ENCODE assay signal across 8 mouse cellular contexts in genomic region chr8:124663112-124663873, GRCm38 (mm10). TPM values are rescaled to one million over a fixed set of nuclear protein-coding genes. Genes with fewer than 3 reads are reported as not detected.
DNase-seq lines count a peak whose midpoint lies in the region; ATAC-seq and TF ChIP-seq lines count a peak whose summit lies in the region.

TSS of gene 2310022B05Rik (minus strand) at chr8:124663369.

- H3K4me2 ChIP-seq in embryonic facial prominence, embryonic 13.5 days: peak within 1 kb of the TSS; percentile 83
- H3K4me2 ChIP-seq in limb, embryonic 11.5 days (ENCODE audit: low read depth, severe bottlenecking): peak within 1 kb of the TSS; percentile 57
- peak within 1 kb of the TSS; percentile 80 for H3K4me2 ChIP-seq in midbrain, embryonic 13.5 days (replicated peaks)

- peak within 1 kb of the TSS; percentile 85 for H3K4me3 ChIP-seq in embryonic facial prominence, embryonic 13.5 days
- peak within 1 kb of the TSS; percentile 62 for H3K4me3 ChIP-seq in kidney, adult 2 months (ENCODE audit: insufficient read depth, low read depth, low read length)
- H3K4me3 ChIP-seq in limb, embryonic 11.5 days (ENCODE audit: low read depth, low read length): peak within 1 kb of the TSS; percentile 66
- H3K4me3 ChIP-seq in midbrain, embryonic 13.5 days (replicated peaks): peak within 1 kb of the TSS; percentile 88
- peak within 1 kb of the TSS; percentile 91 for H3K4me3 ChIP-seq in small intestine, adult 2 months (ENCODE audit: low read depth, low read length)

- H3K27me3 ChIP-seq in embryonic facial prominence, embryonic 13.5 days: no peaks in the 10 kb centered on the region
- H3K27me3 ChIP-seq in kidney, adult 2 months (replicated peaks; ENCODE audit: control insufficient read depth, insufficient read depth, low read length): no peaks in the 10 kb centered on the region
- no peaks in the 10 kb centered on the region for H3K27me3 ChIP-seq in limb, embryonic 11.5 days (ENCODE audit: control insufficient read depth, insufficient read depth, low read length)
- H3K27me3 ChIP-seq in midbrain, embryonic 13.5 days: no peaks in the 10 kb centered on the region
- no peaks in the 10 kb centered on the region for H3K27me3 ChIP-seq in small intestine, adult 2 months (ENCODE audit: control insufficient read depth, insufficient read depth, low read length)

- WGBS in embryonic facial prominence, embryonic 13.5 days: under 1% methylated on average over 41 of the region's 69 CpGs
- 2% methylated on average over 57 of the region's 69 CpGs for WGBS in kidney, adult 2 months
- 2% methylated on average over 66 of the region's 69 CpGs for WGBS in limb, embryonic 11.5 days
- under 1% methylated on average over 56 of the region's 69 CpGs for WGBS in midbrain, embryonic 13.5 days
- WGBS in small intestine, adult 2 months: 2% methylated on average over 69 of the region's 69 CpGs

- 0 out of 2 replicates have a peak, but pooled peaks cover 4% of the 10 kb centered on the region for H3K36me3 ChIP-seq in embryonic facial prominence, embryonic 13.5 days
- H3K36me3 ChIP-seq in kidney, adult 2 months (ENCODE audit: control insufficient read depth, insufficient read depth, low read length): no peaks in the 10 kb centered on the region
- no peaks in the 10 kb centered on the region for H3K36me3 ChIP-seq in limb, embryonic 11.5 days (ENCODE audit: control insufficient read depth, insufficient read depth, low read length)
- no peaks in the 10 kb centered on the region for H3K36me3 ChIP-seq in midbrain, embryonic 13.5 days
- no peaks in the 10 kb centered on the region for H3K36me3 ChIP-seq in small intestine, adult 2 months (ENCODE audit: control insufficient read depth, insufficient read depth, low read length)

- no peaks in the 10 kb centered on the region for H3K9me3 ChIP-seq in embryonic facial prominence, embryonic 13.5 days
- H3K9me3 ChIP-seq in limb, embryonic 11.5 days (ENCODE audit: control insufficient read depth, low read length): no peaks in the 10 kb centered on the region
- H3K9me3 ChIP-seq in midbrain, embryonic 13.5 days: no peaks in the 10 kb centered on the region

- peaks cover 39% of the 10 kb centered on the region for H3K4me1 ChIP-seq in embryonic facial prominence, embryonic 13.5 days
- peaks cover 12% of the 10 kb centered on the region; the same call in 1 of the 2 replicates for H3K4me1 ChIP-seq in kidney, adult 2 months (ENCODE audit: control insufficient read depth, insufficient read depth, low read length)
- H3K4me1 ChIP-seq in limb, embryonic 11.5 days (ENCODE audit: control insufficient read depth, insufficient read depth, low read length): peaks cover 18% of the 10 kb centered on the region
- peaks cover 42% of the 10 kb centered on the region for H3K4me1 ChIP-seq in midbrain, embryonic 13.5 days (replicated peaks)
- peaks cover 16% of the 10 kb centered on the region for H3K4me1 ChIP-seq in small intestine, adult 2 months (ENCODE audit: control insufficient read depth, insufficient read depth, insufficient read length, low read length)

- H3K27ac ChIP-seq in embryonic facial prominence, embryonic 13.5 days: peak within 1 kb of the TSS; percentile 89
- H3K27ac ChIP-seq in kidney, adult 2 months (ENCODE audit: insufficient read depth, low read depth, low read length): peak within 1 kb of the TSS; percentile 47
- peak within 1 kb of the TSS; percentile 57 for H3K27ac ChIP-seq in limb, embryonic 11.5 days (replicated peaks; ENCODE audit: low read depth, low read length)
- H3K27ac ChIP-seq in midbrain, embryonic 13.5 days: peak within 1 kb of the TSS; percentile 87
- H3K27ac ChIP-seq in small intestine, adult 2 months (ENCODE audit: insufficient read depth, low read depth, low read length): peak within 1 kb of the TSS; percentile 57; the same call in 1 of the 2 replicates

- no peak for TF ChIP-seq CTCF in kidney, adult 2 months (conservative IDR thresholded peaks at IDR 0.05; ENCODE audit: insufficient read depth, insufficient read length, low read depth, low read length)
- TF ChIP-seq CTCF in small intestine, adult 2 months (IDR thresholded peaks at IDR 0.05; ENCODE audit: extremely low read depth, insufficient read length, insufficient replicate concordance, low read depth, low read length): no peak

- DNase-seq in 3T3-L1 (ENCODE audit: low read depth, low spot score): peak; percentile 93
- DNase-seq in adrenal gland, postnatal 4 days (ENCODE audit: low spot score in 2 of 2): peak; percentile 64 to 82
- peak; percentile 91 to 95 for DNase-seq in heart, adult 18-20 months
- peak; percentile 95 for DNase-seq in kidney, adult 2 months
- peak; percentile 94 for DNase-seq in limb, embryonic 11.5 days (ENCODE audit: low spot score)

- H3K9ac ChIP-seq in embryonic facial prominence, embryonic 13.5 days: peak within 1 kb of the TSS; percentile 92
- peak within 1 kb of the TSS; percentile 72 for H3K9ac ChIP-seq in limb, embryonic 11.5 days (ENCODE audit: low read length)
- peak within 1 kb of the TSS; percentile 90 for H3K9ac ChIP-seq in midbrain, embryonic 13.5 days (replicated peaks)

- ATAC-seq in embryonic facial prominence, embryonic 13.5 days (ENCODE audit: insufficient number of reproducible peaks, insufficient read depth, low FRiP score, low TSS enrichment, low read depth): peak; percentile 91
- peak; percentile 94 for ATAC-seq in limb, embryonic 11.5 days (ENCODE audit: insufficient number of reproducible peaks, low FRiP score, low TSS enrichment, low read depth)
- ATAC-seq in midbrain, embryonic 13.5 days: peak; percentile 91

- TF ChIP-seq POLR2A in kidney, adult 2 months (IDR thresholded peaks at IDR 0.05; ENCODE audit: low read depth, low read length): peak; percentile 34
- TF ChIP-seq POLR2A in small intestine, adult 2 months (IDR thresholded peaks at IDR 0.05; ENCODE audit: low read depth, low read length): peak; percentile 27; the same call in 1 of the 2 replicates

RNA-seq across cellular contexts. Expression of gene 2310022B05Rik, which starts in this region (rescaled TPM):
- total RNA-seq in adrenal gland, postnatal 4 days (2021): 10 to 100 TPM; 75.8 to 77.2 TPM
- polyA plus RNA-seq in embryonic facial prominence, embryonic 13.5 days (2015; fragmentation: Nextera tagmentation; extraction: Ambion mirVana): 29.0 and 29.9 TPM in 2 replicates
- 10 to 100 TPM; 50.8 to 70.0 TPM for total RNA-seq in heart, adult 18-20 months (2021)
- 44.4 and 47.9 TPM in 2 replicates for polyA plus RNA-seq in kidney, adult 2 months (2012; rRNA removed)
- polyA plus RNA-seq in limb, embryonic 11.5 days (2014; fragmentation: Nextera tagmentation; extraction: Ambion mirVana): 28.2 and 30.4 TPM in 2 replicates
- polyA plus RNA-seq in midbrain, embryonic 13.5 days (2015; fragmentation: Nextera tagmentation; extraction: Ambion mirVana): 15.7 and 18.1 TPM in 2 replicates
- polyA plus RNA-seq in small intestine, adult 2 months (2012; rRNA removed): 11.7 and 35.0 TPM in 2 replicates

Comparison
In these comparisons a context has a peak if more than half of its experiments do, and no peak if none do; other contexts are left out.
1. Peak in every context shown above with its lines: DNase-seq, ATAC-seq, H3K4me3 ChIP-seq and H3K27ac ChIP-seq.